Mouse (Mus musculus): ENCODE results near the gene Slc25a30.

Gene Slc25a30

GRCm38 (mm10) chr14:75786868-75787793, at the start of gene Slc25a30:
Slc25a30 (minus strand) TSS chr14:75787037.
- in situ Hi-C loops (cut with MseI, MboI) = loop anchor here in 1 of 2 experiments (5.0 kb wide), 1 partner anchor 50 kb away; no protein-coding TSS in a partner anchor

GRCm38 (mm10) chr14:75836579-75836978, 49.7 kb upstream of the Slc25a30 start:
- in situ Hi-C loops (cut with MseI, MboI) = no loop called here

GRCm38 (mm10) chr14:75834739-75835381, 48.0 kb upstream of the Slc25a30 start:
- in situ Hi-C loops (cut with MseI, MboI) = no loop called here

DNA sequence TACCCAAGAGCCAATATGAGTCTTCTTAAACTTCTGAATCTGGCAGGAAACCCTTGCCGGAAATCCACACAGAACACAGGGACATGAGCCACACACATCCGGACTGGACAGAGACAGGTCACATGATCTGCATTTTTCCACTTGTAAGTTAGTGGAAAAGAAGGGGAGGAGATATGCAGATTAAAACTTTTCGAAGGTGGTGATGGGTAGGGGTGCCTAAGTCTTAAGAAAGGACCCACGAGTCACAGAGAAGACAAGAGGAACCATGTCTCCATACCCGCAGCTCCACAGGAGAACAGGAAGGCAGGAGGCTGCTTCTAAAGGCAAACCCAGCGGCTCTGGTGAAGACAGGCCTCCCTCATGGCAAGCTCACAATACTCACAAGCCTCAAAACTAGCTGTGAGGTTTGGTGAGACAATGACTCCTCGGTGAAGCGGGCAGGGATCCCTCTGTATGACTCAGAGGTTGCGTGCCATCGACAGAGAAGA, 47.5 kb upstream of the Slc25a30 start:
- in situ Hi-C loops (cut with MseI, MboI) = no loop called here

GRCm38 (mm10) chr14:75833546-75834250, 46.9 kb upstream of the Slc25a30 start:
- in situ Hi-C loops (cut with MseI, MboI) = no loop called here

GRCm38 (mm10) chr14:75832982-75833381, 46.1 kb upstream of the Slc25a30 start:
- in situ Hi-C loops (cut with MseI, MboI) = no loop called here

- in situ Hi-C loops (cut with MseI, MboI) = no loop called here
Measured at GRCm38 (mm10) chr14:75832031-75832430, 45.2 kb upstream of the Slc25a30 start.

DNA sequence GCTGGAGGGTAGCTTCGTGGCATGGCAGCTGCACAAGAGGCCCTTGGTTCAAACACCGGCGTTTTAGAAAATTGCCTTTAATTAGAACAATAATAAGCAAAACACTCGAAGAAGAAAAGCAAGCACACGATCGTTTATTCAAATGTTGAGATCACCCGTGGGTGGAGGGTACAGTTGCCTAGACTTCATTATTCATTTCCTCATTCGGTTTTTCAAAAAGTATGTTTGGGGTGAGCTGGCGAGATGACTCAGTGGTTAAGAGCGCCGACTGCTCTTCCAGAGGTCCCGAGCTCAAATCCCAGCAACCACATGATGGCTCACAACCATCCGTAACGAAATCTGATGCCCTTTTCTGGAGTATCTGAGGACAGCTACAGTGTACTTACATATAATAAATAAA, 43.0 kb upstream of the Slc25a30 start:
- in situ Hi-C loops (cut with MseI, MboI) = loop anchor here in 1 of 2 experiments (5.0 kb wide), 1 partner anchor 38 kb away; no protein-coding TSS in a partner anchor

GRCm38 (mm10) chr14:75828866-75829806, 42.3 kb upstream of the Slc25a30 start:
- in situ Hi-C loops (cut with MseI, MboI) = loop anchor here in 1 of 2 experiments (5.0 kb wide), 1 partner anchor 37 kb away; no protein-coding TSS in a partner anchor

- in situ Hi-C loops (cut with MseI, MboI) = loop anchor here in 1 of 2 experiments (5.0 kb wide), 1 partner anchor 36 kb away; no protein-coding TSS in a partner anchor
Measured at GRCm38 (mm10) chr14:75828221-75828620, 41.4 kb upstream of the Slc25a30 start.

- in situ Hi-C loops (cut with MseI, MboI) = loop anchor here in 1 of 2 experiments (5.0 kb wide), 1 partner anchor 35 kb away; no protein-coding TSS in a partner anchor
Measured at GRCm38 (mm10) chr14:75826851-75827410, 40.1 kb upstream of the Slc25a30 start.

DNA sequence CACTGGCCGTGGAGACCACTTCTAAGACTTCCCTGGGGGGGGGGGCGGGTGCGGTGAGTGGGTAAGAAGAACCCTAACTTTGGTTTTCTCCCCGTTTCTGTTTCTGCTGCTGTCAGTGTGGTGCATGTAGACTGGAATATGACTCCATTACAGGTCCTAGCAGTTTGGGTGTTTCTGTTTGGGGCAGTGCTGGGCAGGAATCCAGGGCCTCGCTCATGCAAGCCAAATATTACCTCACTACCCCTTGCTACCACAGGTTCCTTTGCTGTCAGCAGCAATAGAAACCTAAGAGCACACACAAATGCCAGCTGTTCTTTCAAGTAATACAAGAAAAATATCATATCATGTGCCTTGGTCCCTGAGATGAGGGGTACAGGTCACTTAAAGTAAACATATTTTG, 33.2 kb upstream of the Slc25a30 start:
- in situ Hi-C loops (cut with MseI, MboI) = no loop called here

- in situ Hi-C loops (cut with MseI, MboI) = no loop called here
Measured at GRCm38 (mm10) chr14:75819341-75819740, 32.5 kb upstream of the Slc25a30 start.

DNA sequence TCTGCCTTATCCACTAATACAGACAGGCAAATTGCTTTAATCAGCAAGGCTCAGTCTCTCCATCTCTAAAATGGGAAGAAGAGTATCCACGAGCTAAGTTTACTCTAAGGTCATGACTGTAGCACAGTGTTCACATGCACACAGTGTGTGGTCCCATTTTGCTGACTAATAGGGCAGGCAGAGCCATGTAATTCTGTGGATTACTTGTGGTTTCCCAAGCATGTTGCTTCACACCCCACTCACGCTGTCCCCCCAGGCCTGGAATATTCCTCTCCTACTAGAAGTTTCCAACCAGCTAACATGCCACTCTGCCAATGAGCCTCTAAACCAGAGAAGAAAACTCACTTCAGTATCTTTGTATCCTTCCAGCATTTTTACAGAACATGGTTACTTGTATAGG, 31.7 kb upstream of the Slc25a30 start:
- in situ Hi-C loops (cut with MseI, MboI) = no loop called here

DNA sequence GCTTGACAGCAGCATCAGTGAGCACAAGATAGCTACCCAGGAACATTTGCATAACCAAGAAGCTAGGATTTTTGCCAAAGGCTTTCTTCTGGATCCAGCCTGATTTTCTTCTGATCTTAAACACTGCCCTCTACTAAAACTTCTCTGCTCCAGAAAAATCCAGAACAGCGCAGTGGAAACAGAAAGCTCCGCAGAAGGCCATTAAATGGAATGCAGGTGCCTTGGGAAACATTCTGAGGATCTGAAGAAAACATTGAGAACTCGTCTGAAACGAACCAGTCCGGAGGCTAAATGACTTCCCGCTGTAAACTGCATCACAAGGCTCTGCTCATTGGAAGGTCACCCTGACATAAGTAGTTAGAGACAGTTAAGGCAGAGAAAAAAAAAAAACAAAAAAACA, 23.1 kb upstream of the Slc25a30 start:
- in situ Hi-C loops (cut with MseI, MboI) = no loop called here

GRCm38 (mm10) chr14:75807800-75808199, 21.0 kb upstream of the Slc25a30 start:
- in situ Hi-C loops (cut with MseI, MboI) = no loop called here

DNA sequence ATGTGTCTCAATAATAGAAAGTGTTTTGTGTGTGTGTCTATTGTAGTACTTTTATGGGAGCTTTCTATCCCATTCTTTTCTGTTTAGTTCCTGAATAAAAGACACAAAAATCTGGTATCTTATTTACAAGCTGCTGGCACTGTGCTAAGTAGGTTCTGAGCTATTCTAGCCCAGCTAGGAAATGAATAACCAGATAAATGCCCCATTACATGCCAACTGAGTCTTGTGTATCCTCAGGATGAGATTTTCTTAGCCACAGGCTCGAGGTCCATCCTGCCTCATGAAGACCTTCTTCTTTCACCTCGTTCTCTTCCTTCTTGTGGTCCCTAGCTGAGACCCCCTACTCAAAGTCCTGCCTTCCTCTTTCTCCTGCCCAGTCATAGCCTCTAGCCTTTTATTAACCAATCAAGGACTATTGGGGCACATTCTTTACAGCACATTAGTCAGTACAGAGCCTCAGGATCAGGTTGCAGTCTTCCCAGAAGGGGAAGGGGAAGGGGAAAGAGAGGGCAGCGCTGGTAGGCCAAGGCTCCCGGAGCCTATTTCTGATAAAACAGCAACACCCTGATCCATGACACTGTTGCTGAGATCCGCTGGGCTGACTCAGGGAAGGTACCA, 11.0 kb upstream of the Slc25a30 start:
- in situ Hi-C loops (cut with MseI, MboI) = no loop called here

- in situ Hi-C loops (cut with MseI, MboI) = no loop called here
Measured at GRCm38 (mm10) chr14:75795918-75796317, 9.1 kb upstream of the Slc25a30 start.

- in situ Hi-C loops (cut with MseI, MboI) = loop anchor here in 1 of 2 experiments (5.0 kb wide), 1 partner anchor 33 kb away; no protein-coding TSS in a partner anchor
Measured at GRCm38 (mm10) chr14:75794726-75795125, 7.9 kb upstream of the Slc25a30 start.

Data from mouse trophoblast stem cell (cell line).